In genomic region chr4:98922643-98923567, GRCm38 (mm10) we compare ENCODE assay signal across 8 mouse cellular contexts. TPM values are rescaled to one million over a fixed set of nuclear protein-coding genes. Genes with fewer than 3 reads are reported as not detected.
DNase-seq lines count a peak whose midpoint lies in the region; ATAC-seq and TF ChIP-seq lines count a peak whose summit lies in the region.

No protein-coding gene starts in this region.

- peak overlapping the region; percentile 86 for H3K4me2 ChIP-seq in embryonic facial prominence, embryonic 14.5 days (ENCODE audit: low read depth, low read length)
- peak overlapping the region; percentile 88 for H3K4me2 ChIP-seq in limb, embryonic 13.5 days (replicated peaks)
- H3K4me2 ChIP-seq in midbrain, embryonic 16.5 days (ENCODE audit: low read length) = peak overlapping the region; percentile 90

- H3K9ac ChIP-seq in embryonic facial prominence, embryonic 14.5 days (ENCODE audit: low read depth, low read length) = peak overlapping the region; percentile 96
- H3K9ac ChIP-seq in heart, adult 2 months (ENCODE audit: low read depth, low read length) = peak overlapping the region; percentile 79
- H3K9ac ChIP-seq in limb, embryonic 13.5 days = peak overlapping the region; percentile 71
- peak overlapping the region; percentile 87 for H3K9ac ChIP-seq in midbrain, embryonic 16.5 days (ENCODE audit: low read depth, low read length)

- TF ChIP-seq CTCF in heart, adult 2 months (IDR thresholded peaks at IDR 0.05) = no peak

- peak; percentile 97 for ATAC-seq in embryonic facial prominence, embryonic 14.5 days (ENCODE audit: low read depth)
- peak; percentile 96 for ATAC-seq in limb, embryonic 13.5 days (ENCODE audit: low FRiP score, low read depth)
- ATAC-seq in midbrain, embryonic 16.5 days = peak; percentile 96

- peak overlapping the region; percentile 93 for H3K4me3 ChIP-seq in embryonic facial prominence, embryonic 14.5 days (ENCODE audit: low read depth, low read length)
- H3K4me3 ChIP-seq in heart, adult 2 months = peak overlapping the region; percentile 86
- peak overlapping the region; percentile 96 for H3K4me3 ChIP-seq in limb, embryonic 13.5 days
- peak overlapping the region; percentile 88 for H3K4me3 ChIP-seq in midbrain, embryonic 16.5 days (ENCODE audit: low read depth, low read length)

- peak overlapping the region; percentile 100 for H3K27ac ChIP-seq in embryonic facial prominence, embryonic 14.5 days (replicated peaks; ENCODE audit: low read depth, low read length)
- H3K27ac ChIP-seq in heart, adult 2 months = peak overlapping the region; percentile 99
- peak overlapping the region; percentile 100 for H3K27ac ChIP-seq in limb, embryonic 13.5 days
- peak overlapping the region; percentile 100 for H3K27ac ChIP-seq in midbrain, embryonic 16.5 days (ENCODE audit: low read length)

- TF ChIP-seq EP300 in heart, adult 2 months (IDR thresholded peaks at IDR 0.05; ENCODE audit: insufficient read depth, low read depth, low read length) = 0 out of 2 replicates have a peak, but pooled peaks have one; percentile 43

- under 1% methylated on average over 48 of the region's 53 CpGs for WGBS in embryonic facial prominence, embryonic 14.5 days
- WGBS in heart, adult 2 months = under 1% methylated on average over 53 of the region's 53 CpGs
- 0% methylated on average over 53 of the region's 53 CpGs for WGBS in limb, embryonic 13.5 days
- under 1% methylated on average over 53 of the region's 53 CpGs for WGBS in midbrain, embryonic 16.5 days

- no peaks in the 10 kb centered on the region for H3K27me3 ChIP-seq in embryonic facial prominence, embryonic 14.5 days (replicated peaks; ENCODE audit: control insufficient read depth, insufficient read depth, low read length)
- H3K27me3 ChIP-seq in heart, adult 2 months (ENCODE audit: control insufficient read depth, insufficient read depth, low read length) = no peaks in the 10 kb centered on the region
- no peaks in the 10 kb centered on the region for H3K27me3 ChIP-seq in limb, embryonic 13.5 days
- H3K27me3 ChIP-seq in midbrain, embryonic 16.5 days (ENCODE audit: control insufficient read depth, insufficient read depth, low read depth, low read length) = no peaks in the 10 kb centered on the region

- H3K36me3 ChIP-seq in embryonic facial prominence, embryonic 14.5 days (ENCODE audit: control insufficient read depth, insufficient read depth, low read length) = no peaks in the 10 kb centered on the region
- H3K36me3 ChIP-seq in heart, adult 2 months (ENCODE audit: control insufficient read depth, insufficient read depth, low read length) = no peaks in the 10 kb centered on the region; the same call in 1 of the 2 replicates
- H3K36me3 ChIP-seq in limb, embryonic 13.5 days = no peaks in the 10 kb centered on the region
- H3K36me3 ChIP-seq in midbrain, embryonic 16.5 days (ENCODE audit: control insufficient read depth, insufficient read depth, low read length) = no peaks in the 10 kb centered on the region

- peaks cover 9% of the 10 kb centered on the region; the same call in 1 of the 2 replicates for H3K9me3 ChIP-seq in embryonic facial prominence, embryonic 14.5 days (ENCODE audit: control insufficient read depth, low read length)
- H3K9me3 ChIP-seq in limb, embryonic 13.5 days = no peaks in the 10 kb centered on the region
- no peaks in the 10 kb centered on the region for H3K9me3 ChIP-seq in midbrain, embryonic 16.5 days (replicated peaks; ENCODE audit: control insufficient read depth, low read length, poor library complexity, severe bottlenecking)

- intact Hi-C loops in heart, adult 2 months (cut with DNase I) = loop anchor here (2.0 to 10.0 kb wide), 3 partner anchors 199 to 1138 kb away; partner anchors contain the start of gene Dock7

- H3K4me1 ChIP-seq in embryonic facial prominence, embryonic 14.5 days (ENCODE audit: control insufficient read depth, insufficient read depth, low read length) = peaks cover 13% of the 10 kb centered on the region
- peaks cover 4% of the 10 kb centered on the region for H3K4me1 ChIP-seq in heart, adult 2 months (ENCODE audit: control insufficient read depth, insufficient read depth, low read length)
- peaks cover 19% of the 10 kb centered on the region for H3K4me1 ChIP-seq in limb, embryonic 13.5 days
- peaks cover 19% of the 10 kb centered on the region for H3K4me1 ChIP-seq in midbrain, embryonic 16.5 days (ENCODE audit: control insufficient read depth, insufficient read depth, low read length)

- no peaks in the 10 kb centered on the region; the same call in 1 of the 2 replicates for H3K79me2 ChIP-seq in heart, adult 2 months (replicated peaks; ENCODE audit: control insufficient read depth, insufficient read depth, low read length)

- peak; percentile 86 for TF ChIP-seq POLR2A in heart, adult 2 months (IDR thresholded peaks at IDR 0.05; ENCODE audit: insufficient read depth, low read depth, low read length)

- DNase-seq in 3T3-L1 (ENCODE audit: low read depth, low spot score) = peak; percentile 99
- peak; percentile 79 to 93 for DNase-seq in adrenal gland, postnatal 4 days (ENCODE audit: low spot score in 2 of 2)
- DNase-seq in embryonic facial prominence, embryonic 14.5 days (ENCODE audit: low spot score) = peak; percentile 100
- peak; percentile 91 to 98 for DNase-seq in heart, adult 2 months
- DNase-seq in kidney, adult 8-10 months = peak; percentile 98 to 100
- DNase-seq in spleen, postnatal 10 days (ENCODE audit: low spot score in 2 of 2) = peak; percentile 80 to 94

RNA-seq across cellular contexts. Expression of gene Usp1, which starts 0.7 kb away (rescaled TPM):
- total RNA-seq in adrenal gland, postnatal 4 days (2021) = 10 to 100 TPM; 48.1 to 59.0 TPM
- 95.2 and 97.5 TPM in 2 replicates for polyA plus RNA-seq in embryonic facial prominence, embryonic 14.5 days (2014; fragmentation: Nextera tagmentation; extraction: Ambion mirVana)
- 10 to 100 TPM; 15.4 to 17.1 TPM for total RNA-seq in heart, adult 2 months (2021)
- polyA plus RNA-seq in heart, adult 2 months (2012; rRNA removed) = 4.1 and 4.9 TPM in 2 replicates
- 103 and 107 TPM in 2 replicates for polyA plus RNA-seq in limb, embryonic 13.5 days (2015; fragmentation: Nextera tagmentation; extraction: Ambion mirVana)
- 21.6 and 24.6 TPM in 2 replicates for polyA plus RNA-seq in midbrain, embryonic 16.5 days (2015; fragmentation: Nextera tagmentation; extraction: Ambion mirVana)

Comparison
In these comparisons a context has a peak if more than half of its experiments do, and no peak if none do; other contexts are left out.
1. Peak in every context shown above with its lines: DNase-seq, ATAC-seq, H3K4me3 ChIP-seq and H3K27ac ChIP-seq.